Mouse (Mus musculus) bone marrow, adult 2 months (tissue): ENCODE data around the gene Nenf. TPM values are rescaled to one million over a fixed set of nuclear protein-coding genes. Genes with fewer than 3 reads are reported as not detected.

Source experiments
- H3K27ac ChIP-seq: fragments of 200-500 bp; 2 replicates; pipeline ENCODE4 v1.5.1; 2012; ENCODE audit warnings: low read depth, mild to moderate bottlenecking, control low read depth, inconsistent platforms, low read length; ENCODE audit not compliant: control insufficient read depth, poor library complexity, insufficient read depth
- H3K4me1 ChIP-seq: fragments of 200-500 bp; 2 replicates; pipeline ENCODE4 v1.6.1; 2011; ENCODE audit warnings: low read length; ENCODE audit not compliant: control insufficient read depth, insufficient read depth
- H3K4me3 ChIP-seq: fragments of 200-500 bp; replicated peaks from 2 replicates; pipeline ENCODE3; 2011; ENCODE audit warnings: mild to moderate bottlenecking, low read depth, low read length, control low read depth; ENCODE audit not compliant: control insufficient read depth
- CTCF ChIP-seq: fragments of 200-500 bp; IDR thresholded peaks from 2 replicates; pipeline ENCODE4 v1.5.1; 2011; ENCODE audit warnings: low read length, control low read depth; ENCODE audit not compliant: control insufficient read depth, insufficient read depth
- POLR2A ChIP-seq: fragments of 200-500 bp; IDR thresholded peaks from 2 replicates; pipeline ENCODE4 v1.6.1; 2011; ENCODE audit warnings: low read depth, mild to moderate bottlenecking, control low read depth, low read length, borderline replicate concordance; ENCODE audit not compliant: control insufficient read depth
- WGBS: fragments of 180-500 bp; shearing (Covaris S2); methylation state at CpG from one replicate; pipeline ENCODE4 v1.1.7; 2018; 5-methylcytosine and 5-hydroxymethylcytosine counted together
- polyA plus RNA-seq: library from polyadenylated mRNA; stranded (reverse); fragments of >200 nt; gene quantifications from 2 replicates; pipeline ENCODE4 v1.2.4, GENCODE M21; 2011; ENCODE audit warnings: low replicate concordance; ENCODE audit not compliant: missing spikeins, insufficient read depth, insufficient read length

Nenf gene
- polyA plus RNA-seq, 1 experiment = 79.3 TPM

GRCm38 (mm10) chr1:191259121-191259520 is 58.9 kb downstream of the Nenf start:
- under 1% methylated on average over 7 of the region's 7 CpGs for WGBS
- Histone ChIP-seq H3K27ac (no peak overlapping the region), H3K4me3 (no peak overlapping the region), H3K4me1 (peaks cover 3% of the 10 kb centered on the region)
- no peak for TF ChIP-seq POLR2A

- no peak for TF ChIP-seq POLR2A
- TF ChIP-seq CTCF = no peak
- H3K27ac ChIP-seq = no peak overlapping the region
- H3K4me3 ChIP-seq = no peak overlapping the region
- WGBS = 25% methylated on average over 3 of the region's 3 CpGs
- H3K4me1 ChIP-seq = peaks cover 3% of the 10 kb centered on the region
Measured at GRCm38 (mm10) chr1:191258521-191258920, 59.5 kb downstream of the Nenf start.

- Histone ChIP-seq H3K27ac (no peak overlapping the region), H3K4me1 (peaks cover 3% of the 10 kb centered on the region), H3K4me3 (no peak overlapping the region)
- 85% methylated on average over 2 of the region's 2 CpGs for WGBS
- TF ChIP-seq CTCF (no peak), POLR2A (no peak)
Measured at GRCm38 (mm10) chr1:191257981-191258380, 60.0 kb downstream of the Nenf start.

GRCm38 (mm10) chr1:191257351-191257771 is 60.6 kb downstream of the Nenf start:
- Histone ChIP-seq H3K4me3 (no peak overlapping the region), H3K4me1 (peaks cover 3% of the 10 kb centered on the region), H3K27ac (no peak overlapping the region)
- WGBS = 64% methylated on average over 3 of the region's 3 CpGs
- TF ChIP-seq CTCF (no peak), POLR2A (no peak)

Other genes with a start within 250 kb of the Nenf start
- gene Batf3, start 220.3 kb downstream of the Nenf start, polyA plus RNA-seq = 2.9 and 3.8 TPM in 2 replicates
- gene Fam71a, start 153.4 kb downstream of the Nenf start, polyA plus RNA-seq = not detected in 2 replicates
- 8.4 TPM in 1 of 2 replicates, not detected in the other for gene Atf3, start 100.2 kb downstream of the Nenf start, polyA plus RNA-seq
- 4.9 and 8.3 TPM in 2 replicates for gene Tmem206, start 7.7 kb upstream of the Nenf start, polyA plus RNA-seq
- 71.0 and 96.6 TPM in 2 replicates for gene Ppp2r5a, start 85.1 kb upstream of the Nenf start, polyA plus RNA-seq